Mouse (Mus musculus): ENCODE results near the gene Nanog. TPM values are rescaled to one million over a fixed set of nuclear protein-coding genes. Genes with fewer than 3 reads are reported as not detected.

The Nanog gene
- polyA plus RNA-seq, 1 experiment from 2014 or later: 0.08 TPM

- H3K4me2 ChIP-seq (replicated peaks; ENCODE audit: low read depth): no peak overlapping the region
- 78% methylated on average over 6 of the region's 6 CpGs for WGBS
- TF ChIP-seq CTCF (IDR thresholded peaks at IDR 0.05; ENCODE audit: low read depth): no peak
- no peak overlapping the region for H3K27ac ChIP-seq (ENCODE audit: low read depth, low read length)
- no peaks in the 10 kb centered on the region for H3K36me3 ChIP-seq (ENCODE audit: control insufficient read depth, insufficient read depth)
- H3K27me3 ChIP-seq (replicated peaks; ENCODE audit: control insufficient read depth, insufficient read depth, low read length): no peaks in the 10 kb centered on the region
- H3K4me1 ChIP-seq (replicated peaks; ENCODE audit: control insufficient read depth, insufficient read depth, low read length): no peaks in the 10 kb centered on the region
- no peak overlapping the region for H3K4me3 ChIP-seq (ENCODE audit: low read depth, low read length)
- no peaks in the 10 kb centered on the region for H3K9me3 ChIP-seq (ENCODE audit: control insufficient read depth)
- no peak for ATAC-seq
- no peak overlapping the region for H3K9ac ChIP-seq (ENCODE audit: low read depth, low read length)
Observed at GRCm38 (mm10) chr6:122750579-122750978, 43.3 kb downstream of the Nanog start.

- no peak overlapping the region for H3K27ac ChIP-seq (ENCODE audit: low read depth, low read length)
- H3K36me3 ChIP-seq (ENCODE audit: control insufficient read depth, insufficient read depth): no peaks in the 10 kb centered on the region
- no peak for ATAC-seq
- no peak overlapping the region for H3K4me3 ChIP-seq (ENCODE audit: low read depth, low read length)
- no peaks in the 10 kb centered on the region for H3K9me3 ChIP-seq (ENCODE audit: control insufficient read depth)
- WGBS: 60% methylated on average over 2 of the region's 2 CpGs
- no peak for TF ChIP-seq CTCF (IDR thresholded peaks at IDR 0.05; ENCODE audit: low read depth)
- H3K27me3 ChIP-seq (replicated peaks; ENCODE audit: control insufficient read depth, insufficient read depth, low read length): no peaks in the 10 kb centered on the region
- no peak overlapping the region for H3K4me2 ChIP-seq (replicated peaks; ENCODE audit: low read depth)
- H3K4me1 ChIP-seq (replicated peaks; ENCODE audit: control insufficient read depth, insufficient read depth, low read length): no peaks in the 10 kb centered on the region
- no peak overlapping the region for H3K9ac ChIP-seq (ENCODE audit: low read depth, low read length)
Observed at GRCm38 (mm10) chr6:122755913-122756312, 48.6 kb downstream of the Nanog start.

- Histone ChIP-seq H3K36me3 (ENCODE audit: control insufficient read depth, insufficient read depth) (no peaks in the 10 kb centered on the region), H3K4me1 (replicated peaks; ENCODE audit: control insufficient read depth, insufficient read depth, low read length) (no peaks in the 10 kb centered on the region), H3K4me3 (ENCODE audit: low read depth, low read length) (no peak overlapping the region), H3K4me2 (replicated peaks; ENCODE audit: low read depth) (no peak overlapping the region), H3K27me3 (replicated peaks; ENCODE audit: control insufficient read depth, insufficient read depth, low read length) (0 out of 2 replicates have a peak, but pooled peaks cover 3% of the 10 kb centered on the region), H3K9ac (ENCODE audit: low read depth, low read length) (no peak overlapping the region), H3K27ac (ENCODE audit: low read depth, low read length) (no peak overlapping the region), H3K9me3 (ENCODE audit: control insufficient read depth) (no peaks in the 10 kb centered on the region)
- 77% methylated on average over 5 of the region's 5 CpGs for WGBS
- TF ChIP-seq CTCF (IDR thresholded peaks at IDR 0.05; ENCODE audit: low read depth): no peak
- no peak for ATAC-seq
Observed at GRCm38 (mm10) chr6:122758732-122759131, 51.4 kb downstream of the Nanog start.

GRCm38 (mm10) chr6:122761011-122761599 is 53.8 kb downstream of the Nanog start:
- H3K36me3 ChIP-seq (ENCODE audit: control insufficient read depth, insufficient read depth): no peaks in the 10 kb centered on the region
- peak overlapping the region; percentile 36 for H3K4me3 ChIP-seq (ENCODE audit: low read depth, low read length)
- peak overlapping the region; percentile 27; the same call in 1 of the 2 replicates for H3K4me2 ChIP-seq (replicated peaks; ENCODE audit: low read depth)
- peaks cover 22% of the 10 kb centered on the region for H3K27me3 ChIP-seq (replicated peaks; ENCODE audit: control insufficient read depth, insufficient read depth, low read length)
- H3K4me1 ChIP-seq (replicated peaks; ENCODE audit: control insufficient read depth, insufficient read depth, low read length): peaks cover 3% of the 10 kb centered on the region; the same call in 1 of the 2 replicates
- H3K27ac ChIP-seq (ENCODE audit: low read depth, low read length): no peak overlapping the region
- WGBS: 6% methylated on average over 11 of the region's 11 CpGs
- H3K9me3 ChIP-seq (ENCODE audit: control insufficient read depth): no peaks in the 10 kb centered on the region
- ATAC-seq: no peak
- no peak overlapping the region for H3K9ac ChIP-seq (ENCODE audit: low read depth, low read length)
- TF ChIP-seq CTCF (IDR thresholded peaks at IDR 0.05; ENCODE audit: low read depth): no peak

GRCm38 (mm10) chr6:122761901-122762300 is 54.6 kb downstream of the Nanog start:
- Histone ChIP-seq H3K27me3 (replicated peaks; ENCODE audit: control insufficient read depth, insufficient read depth, low read length) (peaks cover 22% of the 10 kb centered on the region), H3K4me2 (replicated peaks; ENCODE audit: low read depth) (no peak overlapping the region), H3K27ac (ENCODE audit: low read depth, low read length) (no peak overlapping the region), H3K36me3 (ENCODE audit: control insufficient read depth, insufficient read depth) (no peaks in the 10 kb centered on the region), H3K9ac (ENCODE audit: low read depth, low read length) (no peak overlapping the region), H3K9me3 (ENCODE audit: control insufficient read depth) (no peaks in the 10 kb centered on the region), H3K4me1 (replicated peaks; ENCODE audit: control insufficient read depth, insufficient read depth, low read length) (peaks cover 3% of the 10 kb centered on the region; the same call in 1 of the 2 replicates), H3K4me3 (ENCODE audit: low read depth, low read length) (no peak overlapping the region)
- no peak for TF ChIP-seq CTCF (IDR thresholded peaks at IDR 0.05; ENCODE audit: low read depth)
- ATAC-seq: no peak

- H3K9ac ChIP-seq (ENCODE audit: low read depth, low read length): no peak overlapping the region
- H3K4me2 ChIP-seq (replicated peaks; ENCODE audit: low read depth): no peak overlapping the region
- no peak for ATAC-seq
- H3K27me3 ChIP-seq (replicated peaks; ENCODE audit: control insufficient read depth, insufficient read depth, low read length): peaks cover 22% of the 10 kb centered on the region
- no peak for TF ChIP-seq CTCF (IDR thresholded peaks at IDR 0.05; ENCODE audit: low read depth)
- H3K36me3 ChIP-seq (ENCODE audit: control insufficient read depth, insufficient read depth): no peaks in the 10 kb centered on the region
- H3K4me3 ChIP-seq (ENCODE audit: low read depth, low read length): no peak overlapping the region
- peaks cover 3% of the 10 kb centered on the region; the same call in 1 of the 2 replicates for H3K4me1 ChIP-seq (replicated peaks; ENCODE audit: control insufficient read depth, insufficient read depth, low read length)
- H3K27ac ChIP-seq (ENCODE audit: low read depth, low read length): no peak overlapping the region
- 81% methylated on average over 3 of the region's 3 CpGs for WGBS
- no peaks in the 10 kb centered on the region for H3K9me3 ChIP-seq (ENCODE audit: control insufficient read depth)
Observed at GRCm38 (mm10) chr6:122762480-122762879, 55.2 kb downstream of the Nanog start.

Data from intestine, postnatal 0 days (tissue).